Mouse (Mus musculus) brain, adult 10 weeks (tissue): ENCODE data around the gene Olfr875. TPM values are rescaled to one million over a fixed set of nuclear protein-coding genes. Genes with fewer than 3 reads are reported as not detected.

Experiments used
- polyA plus RNA-seq: library from polyadenylated mRNA; stranded (reverse); fragments of 350-450 nt; fragmentation: Illumina TruSeq; extraction: RNeasy Lipid Tissue Mini Kit (QIAGEN cat#74804); gene quantifications from one replicate; pipeline ENCODE4 v1.2.3, GENCODE M21; 2015; ENCODE audit warnings: low read depth, low replicate concordance

Gene Olfr875
- not detected for polyA plus RNA-seq

GRCm38 (mm10) chr9:37771759-37772158, at the start of gene Olfr875:
Gene Olfr875 (plus strand): TSS chr9:37771857.

GRCm38 (mm10) chr9:37744806-37745205, 26.9 kb upstream of the Olfr875 start, which contains the start of gene Olfr874:
Gene Olfr874 (plus strand): TSS chr9:37745106.

GRCm38 (mm10) chr9:37802731-37803130, 31.1 kb downstream of the Olfr875 start, which contains the start of gene Olfr876:
Gene Olfr876 (plus strand): TSS chr9:37803031.

Other genes starting within 250 kb of the Olfr875 start
- 23.7 TPM for gene Esam, start 243.8 kb upstream of the Olfr875 start, polyA plus RNA-seq
- 5.3 TPM for gene Vsig2, start 232.6 kb upstream of the Olfr875 start, polyA plus RNA-seq
- 1,626 TPM for gene Nrgn, start 219.0 kb upstream of the Olfr875 start, polyA plus RNA-seq
- 19.7 TPM for gene Siae, start 216.2 kb upstream of the Olfr875 start, polyA plus RNA-seq
- 9.7 TPM for gene Spa17, start 158.1 kb upstream of the Olfr875 start, polyA plus RNA-seq
- gene Tbrg1, start 114.5 kb upstream of the Olfr875 start, polyA plus RNA-seq, result 69.8 TPM
- not detected for gene Panx3, start 102.6 kb upstream of the Olfr875 start, polyA plus RNA-seq
- not detected for gene Olfr160, start 55.6 kb upstream of the Olfr875 start, polyA plus RNA-seq
- gene Olfr874, start 26.8 kb upstream of the Olfr875 start, polyA plus RNA-seq, result not detected
- not detected for gene Olfr876, start 31.2 kb downstream of the Olfr875 start, polyA plus RNA-seq
- gene Olfr877, start 82.4 kb downstream of the Olfr875 start, polyA plus RNA-seq, result not detected
- gene Olfr145, start 124.9 kb downstream of the Olfr875 start, polyA plus RNA-seq, result not detected
- not detected for gene Olfr878, start 146.0 kb downstream of the Olfr875 start, polyA plus RNA-seq
- gene Olfr881, start 220.0 kb downstream of the Olfr875 start, polyA plus RNA-seq, result not detected